Mouse (Mus musculus) forebrain, embryonic 11.5 days (tissue): ENCODE measurements around the gene Fam78a. TPM values are rescaled to one million over a fixed set of nuclear protein-coding genes. Genes with fewer than 3 reads are reported as not detected.

Experiments used
- ATAC-seq: fragments of 200-750 bp; cut with Nextera tagmentation; replicated peaks from 2 replicates; pipeline ENCODE4 v1.8.0; 2017; ENCODE audit warnings: moderate TSS enrichment; ENCODE audit not compliant: low FRiP score
- DNase-seq: peaks from one replicate; pipeline ENCODE4 v3.0.0-alpha.2; 2017; ENCODE audit warnings: low spot score
- H3K27ac ChIP-seq: fragments of 300-500 bp; sonication (generic); 2 replicates; pipeline ENCODE4 v1.5.1; 2014; ENCODE audit warnings: low read depth, low read length
- H3K27me3 ChIP-seq: fragments of 300-500 bp; sonication (generic); 2 replicates; pipeline ENCODE4 v1.6.1; 2014; ENCODE audit warnings: mild to moderate bottlenecking, low read length, mixed read lengths; ENCODE audit not compliant: control insufficient read depth, insufficient read depth
- H3K36me3 ChIP-seq: fragments of 300-500 bp; sonication (generic); 2 replicates; pipeline ENCODE4 v1.6.1; 2014; ENCODE audit warnings: mild to moderate bottlenecking, low read length, moderate library complexity, mixed read lengths; ENCODE audit not compliant: control insufficient read depth, insufficient read depth
- H3K4me1 ChIP-seq: fragments of 300-500 bp; sonication (generic); replicated peaks from 2 replicates; pipeline ENCODE4 v1.6.1; 2014; ENCODE audit warnings: low read length, mixed read lengths; ENCODE audit not compliant: control insufficient read depth, insufficient read depth
- H3K4me2 ChIP-seq: fragments of 300-500 bp; sonication (generic); 2 replicates; pipeline ENCODE4 v1.6.1; 2014; ENCODE audit warnings: low read depth, mild to moderate bottlenecking, low read length, moderate library complexity, mixed read lengths; ENCODE audit not compliant: severe bottlenecking
- H3K4me3 ChIP-seq: fragments of 300-500 bp; sonication (generic); 2 replicates; pipeline ENCODE4 v1.5.1; 2014; ENCODE audit warnings: low read depth, low read length
- H3K9ac ChIP-seq: fragments of 300-500 bp; sonication (generic); 2 replicates; pipeline ENCODE4 v1.6.1; 2014; ENCODE audit warnings: low read length
- H3K9me3 ChIP-seq: fragments of 300-500 bp; sonication (generic); 2 replicates; pipeline ENCODE4 v1.6.1; 2016; ENCODE audit warnings: low read length, mixed read lengths; ENCODE audit not compliant: control insufficient read depth
- WGBS: fragments of 180-500 bp; shearing (Covaris S2); extraction: QIAGEN DNeasy Blood & Tissue Kit; methylation state at CpG from one replicate; pipeline ENCODE4 v1.1.7; 2014; 5-methylcytosine and 5-hydroxymethylcytosine counted together
- polyA plus RNA-seq: library from polyadenylated mRNA; unstranded; fragments of >200 nt; fragmentation: Nextera tagmentation; extraction: Ambion mirVana; gene quantifications from 2 replicates; pipeline ENCODE4 v1.2.1, GENCODE M21; 2014

The Fam78a gene
- polyA plus RNA-seq, 1 experiment from 2014 or later = 1.5 TPM

DNA sequence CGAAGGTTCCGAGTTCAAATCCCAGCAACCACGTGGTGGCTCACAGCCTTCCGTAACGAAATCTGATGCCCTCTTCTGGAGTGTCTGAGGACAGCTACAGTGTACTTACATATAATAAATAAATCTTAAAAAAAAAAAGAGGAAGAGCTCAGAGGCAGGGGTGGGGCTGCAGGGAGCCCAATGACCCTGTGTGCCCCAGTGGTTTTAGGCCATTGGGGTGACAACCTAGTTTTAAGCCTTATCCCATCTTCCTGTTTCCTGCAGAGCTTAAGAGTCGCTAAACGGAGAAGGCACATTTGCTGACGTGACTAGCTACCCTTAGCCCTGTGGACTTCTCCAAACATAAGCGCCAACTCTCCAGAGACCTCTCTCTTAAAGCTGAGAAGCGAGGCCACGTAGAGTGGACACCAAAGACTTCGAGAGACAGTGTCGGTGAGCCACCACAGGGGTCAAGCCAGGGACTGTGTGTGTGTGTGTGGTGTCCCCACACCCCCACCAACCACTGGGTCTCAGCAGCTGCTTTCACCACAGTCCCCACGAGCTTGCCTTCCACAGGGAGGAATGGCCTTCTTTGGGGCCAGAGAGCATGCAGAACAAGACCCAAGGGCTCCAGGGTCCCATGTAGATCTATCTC, 3.2 kb downstream of the Fam78a start:
- ATAC-seq = no peak
- H3K4me2 ChIP-seq = no peak overlapping the region
- peaks cover 44% of the 10 kb centered on the region for H3K27me3 ChIP-seq
- no peaks in the 10 kb centered on the region for H3K9me3 ChIP-seq
- H3K36me3 ChIP-seq = no peaks in the 10 kb centered on the region
- no peak for DNase-seq
- no peak overlapping the region for H3K9ac ChIP-seq
- H3K4me3 ChIP-seq = no peak overlapping the region
- H3K27ac ChIP-seq = no peak overlapping the region
- H3K4me1 ChIP-seq = peaks cover 16% of the 10 kb centered on the region
- 83% methylated on average over 14 of the region's 14 CpGs for WGBS

DNA sequence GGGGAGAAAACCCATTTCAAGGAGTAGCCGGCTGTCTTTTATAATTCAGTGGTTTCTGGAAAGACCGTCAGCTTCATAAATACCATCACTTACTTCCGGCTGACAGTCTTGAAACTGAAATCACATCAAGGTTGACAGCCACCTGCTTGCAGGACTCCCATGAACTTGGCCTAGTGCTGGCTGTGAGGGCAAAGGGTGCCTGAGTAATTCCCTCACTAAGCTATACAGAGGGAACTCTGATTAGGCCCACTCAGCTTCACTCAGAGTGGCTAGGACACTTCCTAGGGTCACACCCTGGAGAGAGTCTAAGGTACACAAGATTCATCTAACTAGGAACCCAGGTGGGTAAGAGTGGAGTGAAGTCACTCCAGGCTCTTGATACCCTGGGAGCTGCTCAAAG, 4.0 kb downstream of the Fam78a start:
- no peak overlapping the region for H3K4me3 ChIP-seq
- no peaks in the 10 kb centered on the region for H3K36me3 ChIP-seq
- H3K9ac ChIP-seq = no peak overlapping the region
- H3K4me2 ChIP-seq = no peak overlapping the region
- WGBS = 94% methylated on average over 3 of the region's 3 CpGs
- no peak overlapping the region for H3K27ac ChIP-seq
- ATAC-seq (no peak), DNase-seq (no peak)
- peaks cover 41% of the 10 kb centered on the region for H3K27me3 ChIP-seq
- H3K9me3 ChIP-seq = no peaks in the 10 kb centered on the region
- H3K4me1 ChIP-seq = peaks cover 16% of the 10 kb centered on the region

GRCm38 (mm10) chr2:32079191-32079725, 5.4 kb downstream of the Fam78a start:
- H3K27me3 ChIP-seq = peaks cover 28% of the 10 kb centered on the region
- ATAC-seq (no peak), DNase-seq (no peak)
- no peaks in the 10 kb centered on the region for H3K36me3 ChIP-seq
- 93% methylated on average over 14 of the region's 14 CpGs for WGBS
- no peak overlapping the region for H3K4me3 ChIP-seq
- H3K27ac ChIP-seq = no peak overlapping the region
- no peaks in the 10 kb centered on the region for H3K9me3 ChIP-seq
- no peak overlapping the region for H3K9ac ChIP-seq
- peaks cover 13% of the 10 kb centered on the region for H3K4me1 ChIP-seq
- no peak overlapping the region for H3K4me2 ChIP-seq

DNA sequence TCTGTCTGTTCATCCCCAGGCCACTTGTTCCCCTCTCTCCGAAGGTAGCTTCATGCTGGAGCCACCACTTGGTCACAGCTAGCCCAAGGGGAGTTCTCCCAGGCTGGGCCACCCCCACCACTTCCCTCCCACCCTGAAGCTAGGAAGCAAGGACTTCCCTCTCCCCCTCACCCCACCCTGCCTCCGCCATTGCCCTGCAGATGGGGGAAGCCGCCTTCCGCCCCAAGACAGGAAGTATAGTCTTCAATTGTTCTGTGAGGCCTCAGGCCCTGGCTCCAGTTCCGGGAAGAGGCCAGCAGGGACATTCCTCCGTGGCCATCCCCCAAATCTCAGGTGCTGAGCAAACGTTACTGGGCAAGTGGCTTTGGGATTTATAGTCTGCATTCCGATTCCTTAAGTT, 6.1 kb downstream of the Fam78a start:
- Histone ChIP-seq H3K9ac (no peak overlapping the region), H3K4me1 (peaks cover 6% of the 10 kb centered on the region; the same call in 1 of the 2 replicates), H3K27me3 (peaks cover 21% of the 10 kb centered on the region), H3K36me3 (no peaks in the 10 kb centered on the region), H3K27ac (no peak overlapping the region), H3K9me3 (no peaks in the 10 kb centered on the region), H3K4me2 (no peak overlapping the region), H3K4me3 (no peak overlapping the region)
- ATAC-seq (no peak), DNase-seq (no peak)
- 62% methylated on average over 8 of the region's 8 CpGs for WGBS

DNA sequence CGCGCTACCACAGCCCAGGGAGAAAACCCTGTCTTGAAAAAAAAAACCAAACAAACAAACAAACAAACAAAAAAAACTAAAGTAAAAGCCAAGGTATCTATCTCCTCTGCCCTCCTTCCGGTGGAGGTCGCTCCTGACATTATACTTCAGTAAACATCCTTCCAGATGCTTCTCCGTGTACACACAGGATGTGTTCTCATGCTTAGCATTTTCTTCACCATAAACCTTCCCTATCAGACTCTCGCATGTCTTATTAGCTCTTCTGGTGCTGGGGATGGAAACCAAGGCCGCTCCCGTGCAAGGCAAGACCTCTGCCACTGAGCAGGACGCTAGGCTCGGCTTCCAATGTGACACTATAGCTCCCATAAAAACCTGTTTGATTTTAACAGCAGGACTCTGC, 6.9 kb downstream of the Fam78a start:
- Histone ChIP-seq H3K9ac (no peak overlapping the region), H3K36me3 (no peaks in the 10 kb centered on the region), H3K27ac (no peak overlapping the region), H3K4me2 (no peak overlapping the region), H3K4me1 (no peaks in the 10 kb centered on the region), H3K4me3 (no peak overlapping the region), H3K9me3 (no peaks in the 10 kb centered on the region), H3K27me3 (peaks cover 13% of the 10 kb centered on the region)
- no peak for DNase-seq
- 90% methylated on average over 10 of the region's 10 CpGs for WGBS
- ATAC-seq = no peak

DNA sequence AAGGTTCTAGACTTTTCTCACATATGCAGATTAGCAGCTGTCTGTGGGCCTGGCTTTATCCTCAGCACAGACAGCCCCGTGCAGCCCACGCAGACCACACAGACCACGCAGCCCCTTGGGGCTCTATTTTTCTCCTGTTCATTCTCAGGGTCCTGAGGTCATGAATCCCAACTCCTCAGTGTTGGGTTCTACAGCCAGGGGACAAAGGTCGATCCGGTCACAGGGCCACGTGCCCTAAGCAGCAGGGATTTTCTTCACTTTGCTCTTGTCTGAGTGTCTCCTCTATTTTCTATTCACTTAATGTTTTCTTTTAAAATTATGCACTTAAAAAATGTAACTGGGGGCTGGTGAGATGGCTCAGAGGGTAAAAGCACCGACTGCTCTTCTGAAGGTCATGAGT, 9.3 kb downstream of the Fam78a start:
- DNase-seq = no peak
- WGBS = 67% methylated on average over 7 of the region's 7 CpGs
- H3K4me2 ChIP-seq = no peak overlapping the region
- no peaks in the 10 kb centered on the region for H3K36me3 ChIP-seq
- no peaks in the 10 kb centered on the region for H3K4me1 ChIP-seq
- no peak overlapping the region for H3K9ac ChIP-seq
- no peaks in the 10 kb centered on the region for H3K27me3 ChIP-seq
- no peak overlapping the region for H3K4me3 ChIP-seq
- no peak for ATAC-seq
- no peaks in the 10 kb centered on the region for H3K9me3 ChIP-seq
- H3K27ac ChIP-seq = no peak overlapping the region

DNA sequence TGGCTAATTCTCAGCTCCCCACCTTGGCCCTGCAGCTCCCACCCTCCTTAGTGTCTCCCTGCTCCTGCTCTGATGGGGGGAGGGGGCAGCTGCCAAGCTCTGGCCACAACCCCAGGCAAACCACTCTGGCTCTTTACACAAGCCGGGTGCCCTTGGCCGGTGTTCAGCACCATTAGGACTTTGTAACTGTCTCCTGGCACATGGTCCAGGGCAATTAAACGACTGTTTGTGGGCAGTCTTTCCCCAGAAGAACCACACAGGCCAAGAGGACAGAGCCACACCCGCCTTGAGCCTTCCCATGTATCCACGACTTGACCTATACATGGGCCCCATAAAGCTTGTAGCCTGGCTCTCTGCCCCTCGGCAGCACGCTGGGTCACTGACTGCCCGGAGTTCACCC, 10.3 kb downstream of the Fam78a start:
- H3K9ac ChIP-seq = no peak overlapping the region
- WGBS = 72% methylated on average over 8 of the region's 8 CpGs
- no peak overlapping the region for H3K4me2 ChIP-seq
- no peaks in the 10 kb centered on the region for H3K36me3 ChIP-seq
- ATAC-seq = no peak
- no peak overlapping the region for H3K4me3 ChIP-seq
- no peak for DNase-seq
- H3K4me1 ChIP-seq = no peaks in the 10 kb centered on the region
- no peaks in the 10 kb centered on the region for H3K9me3 ChIP-seq
- no peak overlapping the region for H3K27ac ChIP-seq
- no peaks in the 10 kb centered on the region for H3K27me3 ChIP-seq

GRCm38 (mm10) chr2:32070747-32071146, 13.9 kb downstream of the Fam78a start:
- no peak overlapping the region for H3K4me2 ChIP-seq
- DNase-seq = no peak
- H3K27ac ChIP-seq = no peak overlapping the region
- no peak overlapping the region for H3K4me3 ChIP-seq
- H3K36me3 ChIP-seq = no peaks in the 10 kb centered on the region
- 93% methylated on average over 10 of the region's 10 CpGs for WGBS
- ATAC-seq = no peak
- no peaks in the 10 kb centered on the region for H3K9me3 ChIP-seq
- no peaks in the 10 kb centered on the region for H3K27me3 ChIP-seq
- no peak overlapping the region for H3K9ac ChIP-seq
- no peaks in the 10 kb centered on the region; the same call in 1 of the 2 replicates for H3K4me1 ChIP-seq
